Mouse (Mus musculus): ENCODE results near the gene Gm21987. TPM values are rescaled to one million over a fixed set of nuclear protein-coding genes. Genes with fewer than 3 reads are reported as not detected.

The Gm21987 gene
- total RNA-seq, 2 experiments from 2014 or later: not detected

GRCm38 (mm10) chr16:38369992-38370484 is 23.2 kb downstream of the Gm21987 start:
- no peak for DNase-seq (ENCODE audit: low spot score in 2 of 2)

- peak in 1 of 2 experiments; percentile 52 for DNase-seq (ENCODE audit: low spot score in 2 of 2)
Observed at GRCm38 (mm10) chr16:38370633-38371374, 24.0 kb downstream of the Gm21987 start.

GRCm38 (mm10) chr16:38371705-38372296 is 25.0 kb downstream of the Gm21987 start:
- no peak for DNase-seq (ENCODE audit: low spot score in 2 of 2)

GRCm38 (mm10) chr16:38372876-38373275 is 26.0 kb downstream of the Gm21987 start:
- DNase-seq (ENCODE audit: low spot score in 2 of 2): no peak

GRCm38 (mm10) chr16:38373439-38373838 is 26.6 kb downstream of the Gm21987 start:
- DNase-seq (ENCODE audit: low spot score in 2 of 2): no peak

- no peak for DNase-seq (ENCODE audit: low spot score in 2 of 2)
Observed at GRCm38 (mm10) chr16:38373941-38374340, 27.1 kb downstream of the Gm21987 start.

GRCm38 (mm10) chr16:38374379-38375140 is 27.7 kb downstream of the Gm21987 start:
- DNase-seq (ENCODE audit: low spot score in 2 of 2): no peak

GRCm38 (mm10) chr16:38375182-38375581 is 28.3 kb downstream of the Gm21987 start:
- no peak for DNase-seq (ENCODE audit: low spot score in 2 of 2)

GRCm38 (mm10) chr16:38376163-38376840 is 29.5 kb downstream of the Gm21987 start:
- DNase-seq (ENCODE audit: low spot score in 2 of 2): peak in 1 of 2 experiments; percentile 40

GRCm38 (mm10) chr16:38376841-38377249 is 30.0 kb downstream of the Gm21987 start:
- no peak for DNase-seq (ENCODE audit: low spot score in 2 of 2)

GRCm38 (mm10) chr16:38377546-38377945 is 30.7 kb downstream of the Gm21987 start:
- no peak for DNase-seq (ENCODE audit: low spot score in 2 of 2)

GRCm38 (mm10) chr16:38378591-38378990 is 31.8 kb downstream of the Gm21987 start:
- DNase-seq (ENCODE audit: low spot score in 2 of 2): no peak

GRCm38 (mm10) chr16:38379088-38379487 is 32.2 kb downstream of the Gm21987 start:
- no peak for DNase-seq (ENCODE audit: low spot score in 2 of 2)

GRCm38 (mm10) chr16:38379493-38379892 is 32.7 kb downstream of the Gm21987 start:
- DNase-seq (ENCODE audit: low spot score in 2 of 2): no peak

- no peak for DNase-seq (ENCODE audit: low spot score in 2 of 2)
Observed at GRCm38 (mm10) chr16:38379926-38380325, 33.1 kb downstream of the Gm21987 start.

GRCm38 (mm10) chr16:38383683-38384082 is 36.8 kb downstream of the Gm21987 start:
- DNase-seq (ENCODE audit: low spot score in 2 of 2): no peak

GRCm38 (mm10) chr16:38385184-38385634 is 38.4 kb downstream of the Gm21987 start:
- no peak for DNase-seq (ENCODE audit: low spot score in 2 of 2)

- no peak for DNase-seq (ENCODE audit: low spot score in 2 of 2)
Observed at GRCm38 (mm10) chr16:38385700-38386099, 38.9 kb downstream of the Gm21987 start.

- no peak for DNase-seq (ENCODE audit: low spot score in 2 of 2)
Observed at GRCm38 (mm10) chr16:38387389-38387788, 40.5 kb downstream of the Gm21987 start.

GRCm38 (mm10) chr16:38388757-38389156 is 41.9 kb downstream of the Gm21987 start:
- DNase-seq (ENCODE audit: low spot score in 2 of 2): no peak

GRCm38 (mm10) chr16:38389284-38389893 is 42.5 kb downstream of the Gm21987 start:
- no peak for DNase-seq (ENCODE audit: low spot score in 2 of 2)
